Mouse (Mus musculus) embryonic fibroblast, embryonic 13.5 days (primary cell): ENCODE measurements at regions not wholly inside any gene's neighbourhood (a gene's known extent, or its start where the extent isn't known, plus 50 kb on each side); places are given as distances from the start of the nearest gene placed in this dataset.
A peak's percentile ranks its signal among the peaks of the same experiment; 100 is the strongest.

Experiments
- H3K27ac ChIP-seq: 2 replicates; pipeline ENCODE4 v1.5.1; 2012; ENCODE audit warnings: low read length, control low read depth, inconsistent platforms; ENCODE audit not compliant: insufficient read depth
- H3K4me1 ChIP-seq: 2 replicates; pipeline ENCODE4 v1.6.1; 2011; ENCODE audit warnings: low read length; ENCODE audit not compliant: control insufficient read depth, insufficient read depth
- H3K4me3 ChIP-seq: 2 replicates; pipeline ENCODE4 v1.5.1; 2011; ENCODE audit warnings: mild to moderate bottlenecking, control low read depth, low read length; ENCODE audit not compliant: insufficient read depth
- CTCF ChIP-seq: IDR thresholded peaks from 2 replicates; pipeline ENCODE4 v1.5.1; 2011; ENCODE audit warnings: mild to moderate bottlenecking, control low read depth, low read length, moderate library complexity, borderline replicate concordance; ENCODE audit not compliant: insufficient read depth
- POLR2A ChIP-seq: IDR thresholded peaks from 2 replicates; pipeline ENCODE4 v1.6.1; 2011; ENCODE audit warnings: low read depth, mild to moderate bottlenecking, control low read depth, low read length, moderate library complexity

DNA sequence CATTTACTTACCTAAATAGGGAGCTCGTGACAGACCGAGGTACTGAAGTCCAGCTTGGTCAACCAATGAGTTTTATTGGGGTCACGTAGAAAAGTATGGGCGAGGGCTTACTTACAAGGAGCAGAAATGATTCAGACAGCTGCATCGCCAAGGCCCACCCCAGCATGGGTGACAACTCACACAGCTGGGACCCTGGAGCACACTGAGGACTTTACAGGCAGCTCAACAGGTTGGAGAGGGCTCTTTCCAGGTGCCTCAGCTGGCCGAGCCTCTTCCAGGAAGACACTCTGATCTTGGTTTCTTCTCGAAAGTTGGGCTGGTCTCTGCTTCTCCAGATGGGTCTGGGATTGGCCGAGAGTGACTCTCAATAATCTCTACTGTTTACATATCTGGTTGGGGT is 99.3 kb upstream of the Tmem45b start:
- Histone ChIP-seq H3K4me3 (no peak overlapping the region), H3K27ac (no peak overlapping the region), H3K4me1 (no peaks in the 10 kb centered on the region)
- TF ChIP-seq POLR2A = no peak
- no peak for TF ChIP-seq CTCF

DNA sequence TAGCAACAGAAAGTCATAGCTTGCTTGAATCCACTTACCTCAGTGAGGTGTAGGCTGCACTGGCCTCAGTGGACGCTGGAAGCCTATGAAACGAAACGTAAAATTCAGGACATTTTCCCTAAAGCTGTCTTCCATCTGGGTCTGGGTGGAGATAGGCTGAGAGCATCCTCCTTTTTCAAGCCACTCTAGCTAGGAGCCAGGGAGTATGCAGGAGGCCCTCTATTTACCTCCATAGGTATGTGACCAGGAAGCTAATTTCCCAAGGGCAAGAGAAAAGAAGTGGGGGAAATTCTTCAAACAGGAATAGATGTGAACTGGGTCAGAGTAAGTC is 95.9 kb upstream of the Tmem45b start:
- H3K27ac ChIP-seq = no peak overlapping the region
- no peak overlapping the region for H3K4me3 ChIP-seq
- TF ChIP-seq CTCF = no peak
- TF ChIP-seq POLR2A = no peak
- H3K4me1 ChIP-seq = no peaks in the 10 kb centered on the region

DNA sequence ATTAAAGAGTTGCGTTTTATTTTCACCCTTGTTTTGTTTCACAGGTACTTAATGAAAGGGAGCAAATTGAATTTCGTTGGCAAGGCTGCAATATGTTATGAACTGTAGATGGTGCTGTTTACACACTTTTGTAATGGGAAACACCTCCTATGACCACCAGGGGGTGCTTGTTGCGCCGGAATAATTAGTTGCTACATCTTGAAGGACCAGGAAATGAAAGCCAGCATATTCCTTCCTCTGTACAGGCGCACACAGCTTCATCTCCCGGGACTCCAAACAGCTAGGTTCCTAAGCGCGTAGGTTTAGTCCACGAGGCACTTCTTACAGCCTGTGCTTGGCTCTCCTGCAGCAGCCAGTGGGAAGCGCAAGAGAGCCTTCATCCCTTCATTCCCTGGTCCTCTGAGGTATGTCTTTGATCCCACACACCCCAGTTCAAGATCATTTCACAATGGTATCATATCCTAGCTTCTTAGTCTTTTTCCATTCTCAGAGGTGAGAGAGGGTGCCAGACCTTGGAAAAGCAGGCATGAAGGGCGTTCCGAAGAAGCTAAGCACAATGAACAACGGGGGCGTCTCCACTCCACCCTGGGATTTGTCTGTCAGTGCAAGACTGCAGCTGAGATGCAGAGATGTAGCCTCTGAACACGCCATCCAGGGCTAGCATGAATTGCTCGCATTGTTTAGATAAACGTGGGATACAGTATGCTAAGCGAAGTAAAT is 95.4 kb upstream of the Tmem45b start:
- Histone ChIP-seq H3K4me3 (no peak overlapping the region), H3K4me1 (no peaks in the 10 kb centered on the region), H3K27ac (no peak overlapping the region)
- 0 out of 2 replicates have a peak, but pooled peaks have one; percentile 9 for TF ChIP-seq CTCF
- TF ChIP-seq POLR2A = no peak

DNA sequence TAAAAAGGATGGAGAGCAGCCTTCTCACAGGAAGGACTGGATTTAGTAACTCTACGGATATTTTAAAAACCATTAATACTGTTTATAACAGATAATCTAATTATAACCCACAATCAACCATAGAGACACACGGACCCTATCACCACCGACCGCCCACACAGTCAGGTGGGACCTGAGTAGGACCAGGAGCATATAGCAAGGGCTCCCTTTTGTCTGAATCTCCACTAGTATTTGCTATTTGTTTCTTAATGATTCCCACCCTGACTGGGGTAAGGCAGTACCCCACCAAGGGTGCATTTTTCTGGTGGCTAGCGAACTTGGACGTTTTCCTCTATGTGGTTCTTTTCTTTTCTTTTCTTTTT is 79.4 kb upstream of the Tmem45b start:
- Histone ChIP-seq H3K4me3 (no peak overlapping the region), H3K4me1 (no peaks in the 10 kb centered on the region; the same call in 1 of the 2 replicates), H3K27ac (no peak overlapping the region)
- TF ChIP-seq CTCF (no peak), POLR2A (no peak)

DNA sequence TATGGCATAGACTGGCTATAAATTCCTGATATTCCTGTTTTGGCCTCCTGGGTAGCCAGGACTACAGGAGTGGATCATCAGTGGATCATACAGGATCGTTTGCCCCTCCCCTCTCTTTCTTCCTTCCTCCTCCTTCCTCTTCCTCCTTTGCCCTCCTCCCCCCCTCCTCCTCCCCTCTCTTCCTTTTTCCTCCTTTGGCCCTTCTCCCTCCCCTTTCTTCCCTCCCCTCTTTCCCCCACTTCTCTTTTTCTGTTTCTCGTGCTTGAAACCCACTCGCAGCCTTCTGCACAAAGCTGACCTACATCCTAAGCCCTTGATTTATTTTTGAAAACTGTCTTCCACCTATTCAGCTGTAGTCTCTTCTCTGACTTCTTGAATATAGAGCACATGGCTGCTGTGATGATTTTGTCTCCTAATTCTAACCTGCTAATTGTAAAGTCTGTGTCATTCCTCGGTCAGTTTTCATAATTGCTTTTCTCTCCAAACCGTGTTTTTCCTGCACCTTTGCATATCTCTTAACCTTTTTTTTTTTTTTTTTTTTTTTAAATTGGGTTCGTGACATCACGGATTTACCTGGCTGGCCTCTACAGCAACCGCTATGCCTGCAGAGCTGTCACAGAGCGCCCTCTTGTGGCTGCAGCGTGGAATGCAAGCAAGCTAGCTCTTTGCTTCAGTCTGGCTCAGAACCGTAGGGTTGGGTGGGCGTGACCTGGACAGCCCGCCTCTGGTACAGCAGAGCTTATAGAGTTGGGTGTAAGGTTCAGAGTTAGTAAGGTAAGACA is 78.8 kb upstream of the Tmem45b start:
- TF ChIP-seq POLR2A = no peak
- peak; percentile 99 for TF ChIP-seq CTCF
- no peak overlapping the region for H3K4me3 ChIP-seq
- no peak overlapping the region for H3K27ac ChIP-seq
- no peaks in the 10 kb centered on the region; the same call in 1 of the 2 replicates for H3K4me1 ChIP-seq

DNA sequence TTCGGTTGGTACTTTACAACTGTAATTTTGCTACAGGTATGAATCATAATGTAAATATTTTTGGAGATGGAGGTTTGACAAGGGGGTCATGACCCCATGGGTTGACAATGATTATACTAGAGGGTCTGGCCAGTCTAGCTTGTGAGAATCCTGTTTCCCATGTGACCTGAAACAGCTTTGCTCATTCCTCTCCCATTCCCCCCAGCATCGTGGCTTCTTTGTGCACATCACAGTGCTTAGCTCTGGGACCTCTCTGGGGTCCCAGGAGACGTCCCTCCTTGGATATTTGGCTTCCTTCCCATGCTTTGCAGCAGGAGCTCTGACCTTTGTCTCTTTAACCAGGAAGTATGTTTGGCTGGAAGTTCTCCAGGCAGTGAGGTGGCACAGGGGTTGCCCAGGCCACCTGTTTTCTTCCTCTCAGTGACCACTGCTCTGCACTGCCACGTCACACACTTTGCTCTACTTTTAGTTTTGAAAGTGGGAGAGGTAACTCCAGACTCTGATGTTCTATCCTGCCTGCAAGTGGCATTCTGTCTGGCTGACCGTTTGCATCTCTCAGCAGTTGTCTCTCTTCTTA is 77.4 kb upstream of the Tmem45b start:
- Histone ChIP-seq H3K4me1 (no peaks in the 10 kb centered on the region; the same call in 1 of the 2 replicates), H3K27ac (no peak overlapping the region), H3K4me3 (no peak overlapping the region)
- TF ChIP-seq POLR2A (no peak), CTCF (no peak)

DNA sequence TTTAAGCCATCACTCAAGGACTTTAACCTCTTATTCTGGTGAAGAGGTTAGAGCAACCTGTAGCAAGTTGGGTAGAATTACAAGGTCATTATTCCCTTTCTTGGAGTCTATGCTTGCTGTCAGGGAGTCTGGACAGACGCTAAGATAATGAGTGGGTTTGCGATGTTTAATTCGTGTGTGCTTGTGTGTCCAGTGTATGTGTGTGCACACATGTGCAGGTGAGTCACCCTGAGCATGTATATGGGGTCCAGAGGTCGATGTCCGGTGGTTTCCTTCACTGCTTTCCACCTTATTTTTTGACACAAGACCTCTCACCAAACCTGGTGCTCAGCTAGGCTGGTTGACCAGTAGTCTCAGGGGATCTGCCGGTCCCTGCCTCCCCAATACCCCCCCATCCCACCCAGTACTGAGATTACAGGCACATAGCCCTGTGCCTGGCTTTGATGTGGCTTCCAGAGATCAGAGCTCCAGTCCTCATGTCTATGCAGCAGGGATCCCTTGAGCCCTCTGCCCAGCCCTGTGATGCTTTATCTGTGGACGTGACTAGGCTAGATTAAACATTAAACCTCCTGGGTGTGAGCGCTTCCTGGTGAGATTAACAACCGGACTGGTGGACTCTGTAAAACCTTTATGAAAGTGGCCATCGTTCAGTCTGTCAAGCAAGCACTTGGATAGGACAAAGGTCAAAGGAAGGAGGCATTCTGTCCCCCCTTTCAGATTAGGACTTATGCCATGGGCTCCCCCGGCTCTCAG is 74.4 kb upstream of the Tmem45b start:
- H3K27ac ChIP-seq = no peak overlapping the region
- no peak overlapping the region for H3K4me3 ChIP-seq
- H3K4me1 ChIP-seq = no peaks in the 10 kb centered on the region; the same call in 1 of the 2 replicates
- TF ChIP-seq POLR2A (no peak), CTCF (no peak)

DNA sequence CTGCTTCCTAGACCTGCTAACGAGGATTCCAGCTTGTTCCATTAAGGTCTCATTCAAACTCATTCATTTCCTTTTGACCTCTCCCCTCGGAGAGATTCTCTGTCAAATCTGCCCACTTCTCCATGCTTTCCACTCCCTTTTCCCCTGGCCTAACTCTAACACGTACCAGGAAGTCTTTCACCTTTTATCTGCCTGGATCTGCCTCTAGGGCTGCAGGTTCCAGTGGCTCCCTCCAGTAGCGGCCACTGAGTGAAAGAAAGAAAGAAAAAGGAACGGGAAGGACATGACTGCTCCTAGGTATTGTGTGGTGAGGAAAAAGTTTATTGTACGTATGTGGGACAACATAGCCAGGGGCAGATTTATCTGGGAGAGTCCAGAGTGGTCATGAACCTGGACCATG is 64.8 kb upstream of the Tmem45b start:
- Histone ChIP-seq H3K27ac (no peak overlapping the region), H3K4me3 (no peak overlapping the region), H3K4me1 (no peaks in the 10 kb centered on the region)
- TF ChIP-seq POLR2A (no peak), CTCF (no peak)

DNA sequence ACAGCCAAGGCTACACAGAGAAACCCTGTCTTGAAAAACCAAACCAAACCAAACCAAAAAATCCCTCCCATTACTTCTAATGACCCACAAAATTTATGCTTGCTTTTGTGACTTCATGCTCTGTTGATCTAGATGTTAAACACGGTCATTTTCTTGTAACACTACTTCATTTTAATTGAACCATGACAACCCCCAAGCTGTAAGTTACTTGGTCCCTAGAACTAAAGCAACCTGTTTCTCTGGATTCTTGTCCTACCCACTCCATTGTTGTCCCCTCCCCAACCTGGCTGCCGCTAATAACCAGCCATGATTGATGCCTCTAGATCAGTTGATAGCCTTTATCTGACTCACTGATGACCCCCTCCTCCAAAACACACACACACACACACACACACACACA is 63.0 kb upstream of the Tmem45b start:
- TF ChIP-seq POLR2A (no peak), CTCF (no peak)
- no peak overlapping the region for H3K27ac ChIP-seq
- no peaks in the 10 kb centered on the region for H3K4me1 ChIP-seq
- no peak overlapping the region for H3K4me3 ChIP-seq
